ENCODE assay signal across 23 mouse cellular contexts in the genomic region with DNA sequence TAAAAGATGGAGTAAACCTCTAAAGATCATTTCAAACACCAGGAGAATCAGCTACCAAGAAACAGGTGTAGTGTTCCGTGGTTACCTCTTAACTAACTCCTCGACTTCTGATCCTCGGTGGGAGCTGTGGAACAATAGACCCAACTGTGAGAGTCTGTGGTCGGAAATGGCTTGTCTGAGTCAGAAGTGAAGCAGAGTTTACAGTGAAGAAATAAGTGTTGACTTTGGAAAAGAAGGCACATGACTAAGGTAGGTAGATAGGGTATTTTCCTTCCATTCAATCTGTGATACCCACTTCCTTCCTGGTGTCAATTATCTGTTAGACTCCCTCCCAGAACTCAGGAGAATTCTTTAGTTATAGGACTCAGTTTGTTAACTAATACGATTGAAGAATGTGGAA. TPM values are rescaled to one million over a fixed set of nuclear protein-coding genes. Genes with fewer than 3 reads are reported as not detected.
DNase-seq lines count a peak whose midpoint lies in the region; ATAC-seq lines count a peak whose summit lies in the region.
"Had no signal": no experiment of that assay in that cellular context is flagged by ENCODE, and none has a peak within 500 bp of the region (broad histone marks: within the 10 kb centered on the region; RNA-seq: fewer than 3 reads in every experiment).

No protein-coding gene starts in this region.

- 68% methylated on average over 5 of the region's 5 CpGs for WGBS in heart, embryonic 15.5 days

- H3K9me3 ChIP-seq in heart, embryonic 15.5 days (replicated peaks): no peaks in the 10 kb centered on the region
- H3K9me3 ChIP-seq: embryonic facial prominence, embryonic 15.5 days; hindbrain, embryonic 13.5 days; lung, embryonic 15.5 days; midbrain, embryonic 13.5 days; stomach, embryonic 15.5 days had no signal

- no peak overlapping the region for H3K4me2 ChIP-seq in heart, embryonic 15.5 days
- H3K4me2 ChIP-seq: embryonic facial prominence, embryonic 15.5 days; hindbrain, embryonic 13.5 days; lung, embryonic 15.5 days; midbrain, embryonic 13.5 days; stomach, embryonic 15.5 days had no signal

- peak overlapping the region; percentile 37; the same call in 1 of the 2 replicates for H3K27ac ChIP-seq in heart, embryonic 15.5 days
- H3K27ac ChIP-seq: embryonic facial prominence, embryonic 15.5 days; hindbrain, embryonic 13.5 days; layer of hippocampus, adult 2 months; liver, embryonic 14.5 days; lung, embryonic 15.5 days; macrophage; midbrain, embryonic 13.5 days; stomach, embryonic 15.5 days had no signal

- no peak for ATAC-seq in heart, embryonic 15.5 days (replicated peaks; ENCODE audit: insufficient number of reproducible peaks, insufficient read depth, low FRiP score, low read depth)
- ATAC-seq in activated CD4-positive, CD25-positive, alpha-beta regulatory T cell, adult 4 months: peak; percentile 94
- peak; percentile 53 for ATAC-seq in megakaryocyte progenitor cell, adult 5-6 weeks (replicated peaks; ENCODE audit: poor library complexity)
- ATAC-seq: forebrain, embryonic 16.5 days; intestine, embryonic 16.5 days; midbrain, embryonic 13.5 days had no signal

- H3K4me3 ChIP-seq in heart, embryonic 15.5 days: no peak overlapping the region
- H3K4me3 ChIP-seq: embryonic facial prominence, embryonic 15.5 days; hindbrain, embryonic 13.5 days; layer of hippocampus, adult 2 months; lung, embryonic 15.5 days; midbrain, embryonic 13.5 days; stomach, embryonic 15.5 days had no signal

- H3K4me1 ChIP-seq in heart, embryonic 15.5 days (replicated peaks): peaks cover 4% of the 10 kb centered on the region
- H3K4me1 ChIP-seq: midbrain, embryonic 13.5 days; stomach, embryonic 15.5 days had no signal

- H3K36me3 ChIP-seq in heart, embryonic 15.5 days: peaks cover 16% of the 10 kb centered on the region

- H3K27me3 ChIP-seq in heart, embryonic 15.5 days: no peaks in the 10 kb centered on the region
- H3K27me3 ChIP-seq: embryonic facial prominence, embryonic 15.5 days; hindbrain, embryonic 13.5 days; lung, embryonic 15.5 days; midbrain, embryonic 13.5 days; stomach, embryonic 15.5 days had no signal

- DNase-seq in heart, postnatal 14 days: no peak
- peak; percentile 58 for DNase-seq in CD4-positive, CD25-positive, alpha-beta regulatory T cell, adult 2 months (ENCODE audit: low read depth, low spot score)
- no peak for DNase-seq in embryo, embryonic 10 days (ENCODE audit: low spot score)
- DNase-seq in gastrocnemius, adult 8-10 months (ENCODE audit: low spot score in 2 of 2): no peak
- no peak for DNase-seq in layer of hippocampus, postnatal 25 days (ENCODE audit: extremely low spot score in 1 of 2, low spot score in 1 of 2)
- DNase-seq: adrenal gland, postnatal 10 days; cerebellum, adult 9-11 months; heart, adult 11 months; retina, postnatal 1 day; thymus, adult 18-20 months had no signal

- intact Hi-C loops in heart, postnatal 14 days (cut with DNase I): no loop called here

- no peak overlapping the region for H3K9ac ChIP-seq in heart, embryonic 15.5 days
- H3K9ac ChIP-seq: embryonic facial prominence, embryonic 15.5 days; hindbrain, embryonic 13.5 days; liver, embryonic 14.5 days; lung, embryonic 15.5 days; midbrain, embryonic 13.5 days; stomach, embryonic 15.5 days had no signal

RNA-seq across cellular contexts. Expression of a gene that starts 24.2 kb away (rescaled TPM):
- 48.1 and 52.8 TPM in 2 replicates for polyA plus RNA-seq in heart, embryonic 15.5 days (2015; fragmentation: Nextera tagmentation; extraction: Ambion mirVana)
- total RNA-seq in heart, postnatal 14 days (2021): 1 to 10 TPM; 6.3 to 7.6 TPM
- 10 to 100 TPM; 74.3 to 76.0 TPM for polyA plus RNA-seq in activated CD4-positive, CD25-positive, alpha-beta regulatory T cell, adult 4 months (2017; shearing (Covaris generic))
- total RNA-seq in megakaryocyte progenitor cell, adult 5-6 weeks (2015): 35.4 and 53.7 TPM in 2 replicates
- total RNA-seq in megakaryocyte progenitor cell, adult 5-6 weeks (2017): 85.1 and 113 TPM in 2 replicates
- 1 to 10 TPM in 2 of 4 experiments, under 1 TPM in 2; 0.77 to 2.1 (median 1.4) TPM for total RNA-seq in gastrocnemius, adult 8-10 months (2022)
- total RNA-seq in layer of hippocampus, postnatal 25 days (2021): 10 to 100 TPM; 13.2 to 15.3 TPM

RNA-seq across cellular contexts. Expression of a gene that starts 24.3 kb away (rescaled TPM):
- polyA plus RNA-seq in heart, embryonic 15.5 days (2015; fragmentation: Nextera tagmentation; extraction: Ambion mirVana): 8.7 and 9.8 TPM in 2 replicates
- total RNA-seq in heart, postnatal 14 days (2021): 1 to 10 TPM; 3.0 to 3.6 TPM
- 10 to 100 TPM; 30.0 to 37.4 TPM for polyA plus RNA-seq in activated CD4-positive, CD25-positive, alpha-beta regulatory T cell, adult 4 months (2017; shearing (Covaris generic))
- 9.2 and 16.4 TPM in 2 replicates for total RNA-seq in megakaryocyte progenitor cell, adult 5-6 weeks (2015)
- total RNA-seq in megakaryocyte progenitor cell, adult 5-6 weeks (2017): 7.5 and 7.9 TPM in 2 replicates
- total RNA-seq in gastrocnemius, adult 8-10 months (2022): 1 to 10 TPM; 1.0 to 2.6 (median 1.6) TPM
- total RNA-seq in layer of hippocampus, postnatal 25 days (2021): 1 to 10 TPM; 3.4 to 5.8 TPM
